Mouse (Mus musculus) monocyte, adult 2 months (primary cell): Measurements from ENCODE around the gene Senp7.
"Not testable (repeated sequence)": the region's sequence is repeated elsewhere in the genome, so short reads cannot be mapped to it uniquely, and the experiment has no call there.

Experiments used
- DNase-seq, 2 experiments: peaks; one replicate each; pipeline ENCODE4 v3.0.0; 2022; ENCODE audit warnings: low spot score in 2 of 2, low read depth in 1 of 2

Senp7 gene

DNA sequence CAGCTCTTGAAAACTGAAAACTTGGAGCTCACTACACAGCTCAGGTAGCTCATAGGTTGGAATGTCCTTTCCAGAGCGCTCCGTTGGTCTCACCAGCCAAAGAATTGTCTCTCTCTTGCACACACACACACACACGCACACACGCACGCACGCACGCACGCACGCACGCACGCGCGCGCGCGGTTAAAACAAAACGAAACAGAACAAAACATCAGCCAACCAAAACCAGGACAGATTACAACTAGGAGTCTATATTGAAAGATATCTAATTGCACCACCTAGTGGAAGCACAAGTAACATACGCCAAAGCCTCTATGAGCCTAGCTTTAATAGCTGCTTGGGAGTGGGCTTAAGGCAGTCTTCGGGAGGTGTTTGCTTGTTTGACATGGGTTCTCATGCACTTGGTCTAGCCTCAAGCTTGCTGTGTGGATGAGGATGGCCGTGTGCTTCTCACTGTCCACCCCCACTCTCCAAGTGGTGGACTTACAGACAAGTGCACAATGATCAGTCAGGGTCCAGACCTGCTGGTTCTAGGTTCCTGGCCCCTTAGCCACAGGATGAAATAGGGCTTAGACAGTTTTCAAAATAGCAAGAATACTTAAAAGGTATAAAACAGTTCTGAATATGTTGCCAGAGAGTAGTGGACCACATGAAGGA lies 16.3 kb downstream of the Senp7 start:
- peak in 1 of 2 experiments; percentile 16 for DNase-seq

- DNase-seq, result no peak
Measured at GRCm38 (mm10) chr16:56066113-56066512, 18.0 kb downstream of the Senp7 start.

GRCm38 (mm10) chr16:56068523-56069070 lies 20.5 kb downstream of the Senp7 start:
- no peak for DNase-seq

GRCm38 (mm10) chr16:56071317-56072232 lies 23.4 kb downstream of the Senp7 start:
- no peak for DNase-seq

DNA sequence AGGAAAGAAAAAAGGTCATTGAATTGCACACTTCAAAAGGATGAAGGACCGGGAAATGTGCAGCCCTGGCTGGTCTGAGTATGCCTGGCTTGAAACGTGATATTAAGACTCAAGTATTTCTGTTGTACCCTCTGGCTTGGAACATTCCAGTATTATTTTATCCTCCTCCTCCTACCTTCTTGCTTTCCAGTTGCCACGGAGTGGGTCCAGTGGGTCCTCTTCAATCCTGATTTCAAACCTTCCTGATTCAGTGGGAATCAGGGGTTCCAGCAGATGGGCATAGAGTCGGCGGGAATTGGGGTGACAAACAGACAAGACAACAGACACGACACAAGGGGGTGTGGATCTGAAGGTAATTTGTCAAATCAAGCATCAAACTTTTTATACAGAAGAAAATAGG lies 24.4 kb downstream of the Senp7 start:
- DNase-seq, result no peak

- not testable (repeated sequence) for DNase-seq
Measured at GRCm38 (mm10) chr16:56073150-56073549, 25.0 kb downstream of the Senp7 start.

DNA sequence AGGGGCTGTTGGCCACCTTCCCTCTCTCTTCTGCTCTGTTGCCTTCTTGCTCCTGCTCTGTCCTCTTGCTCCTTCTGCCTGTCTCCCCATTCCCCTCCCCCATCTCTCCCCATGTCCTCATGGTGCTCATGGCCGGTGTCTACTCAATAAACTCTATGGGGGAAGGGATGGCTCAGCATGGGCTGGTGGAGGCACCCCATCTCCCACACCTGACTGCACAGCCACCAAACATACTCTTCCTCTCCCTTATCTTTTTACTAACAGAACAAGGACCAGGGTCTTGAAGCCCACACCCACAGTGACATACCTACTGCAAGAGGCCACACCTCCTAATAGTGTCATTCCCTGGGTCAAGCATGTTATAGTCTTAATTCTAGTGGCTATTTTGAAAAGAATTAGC lies 26.0 kb downstream of the Senp7 start:
- no peak for DNase-seq

GRCm38 (mm10) chr16:56074565-56074964 lies 26.4 kb downstream of the Senp7 start:
- no peak for DNase-seq

DNA sequence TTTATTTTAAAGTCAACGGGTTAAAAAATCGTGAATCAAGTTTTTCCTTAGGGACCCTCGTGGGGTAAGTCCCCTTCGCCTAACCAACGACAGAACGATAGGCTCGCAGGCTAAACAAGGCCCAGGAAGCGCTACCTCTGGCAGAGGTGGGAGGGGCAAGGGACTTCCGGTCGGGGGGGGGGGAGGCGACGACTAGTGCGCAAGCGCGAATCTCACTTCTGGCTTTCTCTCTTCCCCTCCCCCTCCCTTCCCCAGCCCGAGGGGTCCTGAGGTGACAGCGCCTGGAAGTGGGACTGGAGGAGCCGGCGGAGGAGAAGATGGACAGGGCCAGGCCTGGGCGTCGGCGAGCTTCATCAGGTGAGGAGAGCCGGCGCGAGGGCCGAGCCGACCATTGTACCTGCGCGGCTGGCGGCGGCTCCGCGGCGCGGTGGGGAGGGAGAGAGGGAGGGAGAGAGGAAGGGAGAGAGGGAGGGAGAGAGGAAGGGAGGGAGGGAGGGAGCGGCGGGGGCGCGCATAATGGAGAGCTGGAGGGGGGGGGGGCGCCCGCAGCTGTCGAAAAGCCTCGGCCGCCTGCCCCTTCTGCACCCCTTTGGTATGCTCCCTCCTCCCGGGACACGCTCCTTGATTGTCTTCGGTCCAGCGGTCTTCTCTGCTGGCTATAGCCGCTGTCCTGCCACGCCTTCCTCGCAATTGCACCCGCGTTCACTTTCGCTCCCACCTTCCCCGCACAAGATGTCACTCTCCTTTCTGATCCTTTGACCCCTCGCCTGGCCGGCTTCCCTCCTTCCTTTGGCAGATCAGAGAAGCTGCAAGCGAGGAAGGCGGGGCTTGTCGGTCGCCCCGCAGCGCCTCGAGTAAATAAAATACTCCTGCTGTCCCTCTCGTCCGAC lies 27.3 kb downstream of the Senp7 start:
- DNase-seq, result peak in 1 of 2 experiments; percentile 52

- DNase-seq, result no peak
Measured at GRCm38 (mm10) chr16:56076121-56076869, 28.2 kb downstream of the Senp7 start.

DNA sequence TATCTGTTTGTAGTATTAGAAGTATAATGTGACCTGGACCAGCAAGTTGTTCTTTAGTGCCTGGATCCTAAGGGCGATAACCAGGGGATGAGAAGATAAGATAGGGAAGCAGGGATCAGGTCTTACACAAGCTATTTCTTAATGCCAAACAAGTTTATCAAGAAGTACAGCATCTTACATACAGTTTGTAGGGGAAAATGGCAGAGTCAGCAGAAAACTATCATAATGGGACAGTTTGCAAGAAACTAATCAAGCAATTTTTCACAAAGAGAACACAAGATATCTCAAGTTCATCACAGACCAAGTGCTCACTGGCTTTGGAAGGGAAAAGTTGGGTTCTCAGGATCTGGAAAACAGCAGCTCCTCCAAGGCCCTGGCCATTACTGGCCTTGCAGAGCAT lies 31.3 kb downstream of the Senp7 start:
- DNase-seq, result no peak

- DNase-seq, result no peak
Measured at GRCm38 (mm10) chr16:56081691-56082090, 33.6 kb downstream of the Senp7 start.

DNA sequence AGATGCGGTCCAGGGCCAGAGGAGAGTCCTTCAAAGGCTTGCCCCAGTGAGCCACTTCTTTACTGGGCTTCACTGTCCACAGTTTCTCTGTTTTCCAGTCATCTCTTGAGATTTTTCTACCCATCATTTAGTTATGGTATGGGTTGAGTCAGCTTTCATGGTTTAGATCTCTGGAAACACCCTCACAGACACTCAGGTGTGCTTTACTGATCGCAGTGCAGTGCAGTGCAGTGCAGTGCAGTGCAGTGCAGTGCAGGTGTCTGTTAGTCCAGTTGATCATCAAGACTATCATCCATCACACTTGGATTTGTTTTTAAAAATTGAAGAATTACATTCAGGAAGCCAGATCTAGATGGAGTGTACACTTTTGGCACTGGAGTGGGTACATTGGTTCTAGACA lies 38.2 kb downstream of the Senp7 start:
- DNase-seq, result no peak

- no peak for DNase-seq
Measured at GRCm38 (mm10) chr16:56090385-56090784, 42.2 kb downstream of the Senp7 start.

- DNase-seq, result not testable (repeated sequence)
Measured at GRCm38 (mm10) chr16:56096401-56097018, 48.4 kb downstream of the Senp7 start.

GRCm38 (mm10) chr16:56115706-56116105 lies 67.6 kb downstream of the Senp7 start:
- DNase-seq, result no peak

GRCm38 (mm10) chr16:56116155-56116554 lies 68.0 kb downstream of the Senp7 start:
- no peak for DNase-seq

DNA sequence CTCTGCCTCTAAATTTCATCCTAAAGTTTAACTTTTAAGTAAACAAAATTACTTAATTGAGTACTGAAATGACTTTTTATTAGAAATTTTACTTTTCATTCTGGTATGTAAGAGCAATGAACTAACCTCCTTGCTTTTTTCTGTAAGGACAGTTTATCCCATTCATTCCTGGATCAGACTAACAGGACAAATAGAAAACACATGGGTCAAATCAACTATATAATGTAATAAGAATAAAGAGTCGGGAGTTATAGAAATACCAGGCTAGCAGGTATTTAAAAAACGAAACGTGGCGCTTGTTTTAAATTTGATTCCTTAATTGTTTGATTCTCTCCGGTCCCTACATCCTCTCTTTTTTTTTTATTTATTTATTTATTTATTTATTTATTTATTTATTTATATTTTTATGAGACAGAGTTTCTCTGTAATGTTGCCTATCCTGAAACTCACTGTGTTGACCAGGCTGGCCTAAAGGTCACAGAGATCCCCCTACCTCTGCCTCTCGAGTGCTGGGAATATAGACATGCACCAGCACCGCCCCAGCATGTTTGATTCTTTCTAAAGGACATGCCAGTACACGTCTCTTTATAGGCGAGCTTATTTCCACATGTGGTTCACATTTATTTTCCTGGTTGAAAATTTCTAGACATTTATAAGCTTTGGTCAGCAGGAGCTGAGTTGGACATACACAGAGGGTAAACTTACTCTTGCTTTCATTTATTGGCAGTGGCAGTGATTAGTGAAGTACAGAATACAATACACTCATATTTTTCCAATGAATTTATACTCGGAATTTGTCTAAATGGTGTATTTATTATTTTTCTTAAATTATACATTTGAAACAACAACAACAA lies 69.4 kb downstream of the Senp7 start:
- no peak for DNase-seq

DNA sequence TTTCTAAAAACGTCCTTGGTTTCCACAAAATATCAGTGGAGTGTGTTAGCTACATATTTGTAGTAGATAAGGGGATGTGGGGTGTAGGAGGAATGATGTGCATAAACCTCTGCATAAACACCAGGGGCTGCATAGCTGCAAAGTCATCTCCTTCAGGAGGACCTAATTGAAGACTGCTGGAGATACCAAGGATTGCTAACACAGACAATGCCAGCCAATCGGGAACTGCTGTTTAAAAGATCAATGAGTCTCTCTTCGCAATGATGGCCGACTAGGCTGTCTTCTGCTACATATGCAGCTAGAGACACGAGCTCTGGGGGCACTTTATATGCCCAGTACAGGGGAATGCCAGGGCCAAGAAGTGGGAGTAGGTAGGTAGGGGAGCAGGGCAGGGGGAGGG lies 74.4 kb downstream of the Senp7 start:
- no peak for DNase-seq
